Mouse (Mus musculus): Measurements from ENCODE around the gene Tmem82. TPM values are rescaled to one million over a fixed set of nuclear protein-coding genes. Genes with fewer than 3 reads are reported as not detected.
A peak's percentile ranks its signal among the peaks of the same experiment; 100 is the strongest.

Gene Tmem82
- total RNA-seq (2021) = 1 to 10 TPM; 3.1 to 3.2 TPM

GRCm38 (mm10) chr4:141618565-141619243, at the start of gene Tmem82:
Gene Tmem82 (minus strand): TSS chr4:141618633.
- DNase-seq = peak; percentile 79

DNA sequence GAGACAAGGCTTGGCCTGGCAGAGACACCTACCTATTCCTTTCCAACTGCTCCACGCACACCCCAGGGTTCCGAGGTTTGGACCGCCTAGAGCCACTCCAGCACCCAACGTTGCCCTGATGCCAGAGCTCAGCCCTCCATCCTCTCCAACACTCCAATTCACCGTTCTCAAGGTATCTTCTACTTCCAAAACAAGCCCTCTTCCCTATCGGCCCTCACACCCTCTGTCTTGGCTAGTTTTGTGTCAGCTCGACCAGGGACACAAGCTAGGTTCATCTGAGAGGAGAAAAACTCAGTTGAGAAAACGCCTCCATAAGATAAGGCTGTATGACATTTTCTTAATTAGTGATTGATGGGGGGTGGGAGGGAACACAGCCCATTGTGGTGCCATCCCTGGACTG, 46.4 kb upstream of the Tmem82 start, which contains the start of gene Plekhm2:
Gene Plekhm2 (minus strand): TSS at position 101 of the 400 bp plus-strand sequence.
- no peak for DNase-seq

DNA sequence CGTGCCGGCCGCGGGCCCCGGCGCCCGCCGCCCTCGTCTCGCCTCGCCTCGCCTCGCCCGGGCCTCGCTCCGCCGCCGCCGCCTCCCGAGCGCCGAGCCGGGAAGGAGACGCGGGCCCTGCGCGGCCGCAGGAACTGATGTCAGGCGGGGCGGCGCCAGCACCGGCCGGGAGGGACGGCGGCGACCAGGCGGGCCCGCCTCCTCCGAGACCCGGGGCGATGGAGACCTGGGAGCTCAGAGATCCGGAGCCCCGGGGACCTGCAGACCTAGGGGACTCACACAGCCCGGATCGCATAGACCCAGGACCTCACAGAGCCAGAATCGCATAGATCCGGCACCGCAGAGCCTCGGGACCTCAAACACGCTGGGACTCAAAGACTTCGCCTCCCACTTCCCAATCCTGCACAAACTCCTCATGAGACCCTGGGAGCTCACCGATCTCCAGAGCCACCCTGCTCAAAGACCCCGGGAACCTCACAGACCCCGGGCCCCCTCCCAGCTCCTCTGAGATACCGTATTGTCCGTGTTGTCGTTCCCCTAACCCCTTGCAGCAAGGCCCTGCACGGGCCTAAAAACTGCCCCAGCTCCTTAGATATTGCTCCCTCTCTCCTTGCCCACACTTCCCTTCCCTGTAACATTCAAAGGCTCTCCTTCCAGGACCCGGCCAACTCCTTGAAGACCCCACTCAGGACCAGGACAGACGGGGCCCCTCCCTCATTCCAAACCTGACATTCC, 45.7 kb upstream of the Tmem82 start:
- peak; percentile 81 for DNase-seq

DNA sequence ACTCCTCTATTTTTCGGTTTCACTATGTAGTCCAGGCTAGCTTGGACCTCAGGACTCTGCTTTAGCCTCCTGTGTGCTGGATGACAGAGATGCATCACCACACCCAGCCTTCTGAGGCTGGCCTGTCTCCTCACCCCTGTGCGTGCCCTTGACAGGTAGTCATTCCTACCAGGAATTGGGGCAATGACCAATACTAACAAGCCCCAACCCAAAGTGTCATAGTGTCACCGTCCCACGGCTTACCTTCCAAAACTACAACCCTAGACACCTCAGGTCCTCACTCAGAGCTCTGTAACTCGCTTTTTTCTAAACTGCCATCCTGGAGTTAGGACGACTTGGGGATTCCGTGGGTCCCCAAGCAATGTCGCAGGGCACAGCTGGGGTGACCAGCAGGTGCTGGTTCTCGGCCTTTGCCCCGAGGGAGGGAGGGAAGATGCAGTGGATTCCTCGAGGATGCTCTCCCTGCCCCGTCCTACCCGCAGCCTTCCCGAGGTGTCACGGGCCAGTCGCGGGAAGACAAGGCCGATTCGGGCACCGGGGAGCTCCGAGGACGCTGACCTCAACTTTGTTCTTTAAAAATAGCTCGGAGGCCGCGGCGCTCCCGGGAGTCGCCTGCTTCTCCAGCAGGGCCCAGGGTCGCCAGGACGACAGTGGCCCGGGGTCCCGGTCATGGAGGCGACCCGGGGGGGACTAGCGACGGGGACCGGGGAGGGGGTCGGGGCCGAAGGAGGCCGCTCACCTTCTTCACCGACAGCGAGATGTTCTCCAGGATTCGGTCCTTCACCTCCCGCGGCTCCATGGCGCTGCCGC, 44.9 kb upstream of the Tmem82 start:
- DNase-seq = peak; percentile 63

GRCm38 (mm10) chr4:141660884-141661283, 42.5 kb upstream of the Tmem82 start:
- DNase-seq = no peak

DNA sequence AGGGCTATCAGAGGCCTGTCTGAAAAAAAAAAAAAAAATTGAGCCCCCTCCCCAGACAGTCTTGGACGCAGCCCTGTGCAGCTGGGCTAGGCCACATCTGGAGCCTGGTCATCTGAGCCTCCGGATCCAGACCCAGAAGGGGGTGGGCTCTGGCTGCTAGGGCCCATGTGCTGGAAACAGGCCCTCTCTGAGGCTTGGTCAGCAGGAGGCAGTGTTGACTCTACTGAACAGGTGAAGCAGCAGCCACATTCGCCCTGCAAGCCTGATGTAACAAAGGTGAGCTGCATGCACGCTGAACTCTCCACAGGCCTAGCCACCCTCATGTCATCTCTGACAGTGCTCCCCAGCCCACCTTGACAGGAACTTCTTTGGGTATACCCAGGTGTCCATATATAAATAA, 41.3 kb upstream of the Tmem82 start:
- peak; percentile 53 for DNase-seq

GRCm38 (mm10) chr4:141658846-141659484, 40.5 kb upstream of the Tmem82 start:
- DNase-seq = no peak

DNA sequence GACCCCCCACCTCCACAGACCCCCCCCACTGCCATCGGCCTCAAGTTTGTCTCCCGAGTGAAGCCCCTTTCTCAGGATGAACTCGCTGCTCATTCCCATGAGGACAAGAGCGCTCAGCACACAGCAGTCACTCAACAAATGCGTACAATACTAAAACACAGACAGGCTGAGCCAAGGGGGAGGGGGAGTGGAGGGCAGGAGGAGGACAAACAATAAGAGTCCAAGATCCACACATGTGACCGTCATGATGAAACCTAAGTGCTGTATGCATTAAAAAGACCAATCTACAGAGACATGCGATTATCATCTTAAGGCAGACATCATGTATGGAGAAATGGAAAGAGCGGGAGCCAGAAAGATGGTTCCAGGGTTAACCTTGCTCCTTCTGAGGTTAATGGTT, 38.5 kb upstream of the Tmem82 start:
- DNase-seq = no peak

DNA sequence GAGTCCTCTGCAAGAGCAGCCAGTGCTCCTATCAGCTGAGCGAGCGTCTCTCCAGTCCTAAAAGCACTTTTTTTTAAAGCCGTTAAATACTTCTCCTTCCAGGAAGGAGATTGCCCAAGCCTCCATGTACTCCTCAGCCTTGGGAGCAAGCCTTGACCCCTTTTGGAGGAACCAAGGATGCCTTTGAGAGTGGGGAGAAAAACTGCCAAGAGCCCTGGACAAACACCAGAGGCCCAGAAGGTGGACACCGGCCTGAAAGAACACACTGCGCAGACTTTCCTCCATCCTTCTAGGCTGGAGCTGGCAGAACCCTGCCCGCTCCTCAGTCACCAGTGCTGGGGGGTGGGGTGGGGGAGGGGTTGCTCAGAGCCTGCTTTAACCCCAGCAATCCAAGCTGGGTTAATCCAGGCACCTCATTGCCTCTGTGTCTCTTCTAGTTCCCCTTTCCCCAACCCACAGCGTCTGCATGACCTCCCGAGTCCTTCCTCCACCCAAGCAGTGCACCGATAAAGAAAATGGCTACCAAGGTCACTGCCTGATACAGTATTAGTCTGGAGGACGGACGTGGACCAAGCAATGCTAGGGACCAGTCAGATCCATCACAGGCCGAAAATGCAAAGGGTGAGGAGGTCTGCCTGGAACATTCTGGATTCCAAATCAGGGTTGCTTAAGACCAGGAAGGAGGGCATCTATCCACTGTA, 37.6 kb upstream of the Tmem82 start:
- DNase-seq = no peak

- no peak for DNase-seq
Observed at GRCm38 (mm10) chr4:141654509-141654908, 36.1 kb upstream of the Tmem82 start.

DNA sequence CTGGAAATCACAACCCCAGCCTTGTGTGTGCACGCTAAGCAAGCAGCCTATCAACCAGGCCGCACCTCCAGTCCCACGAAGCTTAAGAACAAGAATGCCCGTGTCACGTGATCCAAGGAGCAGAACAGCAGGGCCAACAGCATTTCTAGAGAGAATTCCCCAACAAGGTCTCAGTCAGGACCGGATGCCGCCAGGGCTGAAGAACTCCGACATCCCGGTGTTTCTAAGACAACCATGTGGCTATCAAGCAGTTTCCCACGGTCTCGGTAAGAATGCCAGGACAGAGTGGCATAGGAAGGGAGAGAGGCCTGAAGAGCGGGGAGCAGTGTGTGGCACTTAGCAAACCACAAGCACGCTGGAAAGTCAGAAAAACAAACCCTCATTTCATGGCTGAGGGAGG, 35.4 kb upstream of the Tmem82 start:
- DNase-seq = no peak

- DNase-seq = no peak
Observed at GRCm38 (mm10) chr4:141653044-141653443, 34.6 kb upstream of the Tmem82 start.

- DNase-seq = no peak
Observed at GRCm38 (mm10) chr4:141651944-141652343, 33.5 kb upstream of the Tmem82 start.

DNA sequence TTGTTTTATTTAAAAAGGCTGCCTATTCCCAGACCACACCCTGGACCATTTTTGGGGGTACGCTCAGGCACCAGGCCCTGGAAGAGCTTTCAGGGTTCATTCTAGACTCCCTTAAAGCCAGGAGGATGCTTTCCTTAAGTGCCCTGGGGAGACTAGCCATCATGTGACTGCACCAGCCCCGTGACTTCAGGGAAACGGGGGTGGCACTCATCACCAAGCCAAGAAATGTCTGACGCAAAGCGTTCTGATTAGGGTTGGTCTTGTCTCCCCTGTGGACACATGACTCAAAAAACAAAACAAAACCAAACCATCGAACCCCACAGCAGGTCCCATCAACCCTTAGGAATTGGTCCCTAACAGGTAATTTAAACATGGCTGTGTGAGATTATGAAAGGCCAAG, 32.9 kb upstream of the Tmem82 start:
- DNase-seq = no peak

DNA sequence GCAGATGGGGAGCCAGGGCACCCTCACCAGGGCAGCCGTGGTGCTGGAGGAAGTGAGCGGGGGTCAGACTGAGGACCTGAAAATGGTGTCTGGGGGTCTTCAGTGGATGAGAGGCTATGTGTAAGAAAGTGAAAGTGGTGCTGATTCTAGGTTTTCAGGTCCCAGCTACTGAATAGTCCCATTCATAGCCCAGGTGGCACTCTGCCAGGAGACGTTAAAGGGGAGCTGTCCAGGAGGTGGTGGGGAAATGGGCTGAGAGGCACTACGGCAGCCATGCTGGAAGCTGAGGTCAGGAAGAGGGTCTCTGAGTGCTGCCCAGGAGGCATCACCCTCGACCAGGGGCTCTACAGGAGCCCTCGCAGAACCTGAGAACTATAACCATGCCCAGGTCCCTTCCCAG, 30.8 kb upstream of the Tmem82 start:
- peak; percentile 61 for DNase-seq

- no peak for DNase-seq
Observed at GRCm38 (mm10) chr4:141648262-141648661, 29.8 kb upstream of the Tmem82 start.

DNA sequence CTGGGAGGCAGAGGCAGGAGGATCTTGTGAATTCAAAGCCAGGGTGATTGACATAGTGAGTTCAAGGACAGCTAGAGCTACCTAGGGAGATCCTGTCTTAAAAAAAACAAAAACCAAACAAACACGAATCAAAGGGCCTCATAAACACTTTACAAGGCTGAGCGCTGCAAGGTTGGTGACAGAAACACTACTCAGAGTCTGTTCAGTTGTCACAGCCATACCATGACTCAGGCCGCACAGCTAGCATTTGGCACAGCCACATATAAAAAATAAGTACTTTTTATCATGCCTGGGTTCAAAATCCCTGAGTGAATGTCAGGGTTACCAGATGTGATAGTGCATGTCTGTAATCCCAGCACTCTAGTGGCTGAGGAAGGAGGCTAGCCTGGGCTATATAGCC, 28.8 kb upstream of the Tmem82 start:
- no peak for DNase-seq

DNA sequence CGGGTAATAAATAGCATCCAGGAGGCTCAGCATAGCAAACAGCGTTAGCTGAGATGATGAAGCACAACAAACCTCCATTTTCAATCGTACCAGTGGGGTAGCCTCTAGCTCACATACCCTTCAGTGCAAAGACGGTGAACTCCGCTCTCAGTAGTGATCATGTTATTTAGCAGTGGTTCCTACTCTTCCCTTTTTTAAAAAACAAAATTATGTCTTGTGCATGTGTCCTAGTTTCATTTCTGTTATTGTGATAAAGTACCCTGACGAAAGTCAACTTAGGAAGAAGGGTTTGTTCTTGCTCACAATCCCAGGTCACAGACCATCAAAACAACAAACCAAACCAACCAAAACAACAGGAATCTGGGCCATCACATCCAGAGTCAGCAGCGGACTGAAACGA, 27.6 kb upstream of the Tmem82 start:
- no peak for DNase-seq

DNA sequence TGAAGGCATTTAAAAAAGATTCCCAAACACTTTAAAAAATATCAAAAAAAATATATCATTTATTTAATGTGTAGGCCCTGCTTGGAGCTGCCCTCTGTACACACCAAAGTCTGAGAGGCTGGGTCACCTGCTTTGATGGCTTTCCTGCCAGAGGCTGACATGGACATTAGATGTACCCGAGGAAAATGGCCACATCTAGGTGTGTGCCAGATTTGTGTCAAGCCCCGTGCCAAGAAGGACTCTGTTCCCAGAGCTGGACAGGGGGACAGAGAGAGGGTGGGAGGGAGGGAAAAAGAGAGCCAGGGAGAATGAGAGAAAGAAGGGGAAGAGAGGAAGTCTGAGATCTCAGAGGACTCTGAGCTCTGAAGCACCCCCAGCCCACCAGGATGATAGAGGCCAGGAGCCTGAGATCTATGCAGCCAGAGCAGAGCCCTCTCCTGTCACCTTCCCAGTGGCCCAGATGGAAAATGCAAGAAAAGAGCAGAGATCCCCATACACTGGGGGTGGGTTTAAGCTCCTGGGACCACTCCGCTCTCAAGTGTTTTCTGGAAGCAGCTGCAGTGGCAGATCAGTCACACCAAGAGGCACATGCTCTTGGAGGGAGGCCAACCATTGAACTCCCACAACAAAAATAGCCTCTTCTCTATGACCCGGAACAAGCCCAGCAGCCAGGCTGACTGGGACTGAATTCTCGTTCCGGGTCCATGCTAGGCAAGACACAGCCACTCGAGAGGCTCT, 24.9 kb upstream of the Tmem82 start:
- peak; percentile 87 for DNase-seq

DNA sequence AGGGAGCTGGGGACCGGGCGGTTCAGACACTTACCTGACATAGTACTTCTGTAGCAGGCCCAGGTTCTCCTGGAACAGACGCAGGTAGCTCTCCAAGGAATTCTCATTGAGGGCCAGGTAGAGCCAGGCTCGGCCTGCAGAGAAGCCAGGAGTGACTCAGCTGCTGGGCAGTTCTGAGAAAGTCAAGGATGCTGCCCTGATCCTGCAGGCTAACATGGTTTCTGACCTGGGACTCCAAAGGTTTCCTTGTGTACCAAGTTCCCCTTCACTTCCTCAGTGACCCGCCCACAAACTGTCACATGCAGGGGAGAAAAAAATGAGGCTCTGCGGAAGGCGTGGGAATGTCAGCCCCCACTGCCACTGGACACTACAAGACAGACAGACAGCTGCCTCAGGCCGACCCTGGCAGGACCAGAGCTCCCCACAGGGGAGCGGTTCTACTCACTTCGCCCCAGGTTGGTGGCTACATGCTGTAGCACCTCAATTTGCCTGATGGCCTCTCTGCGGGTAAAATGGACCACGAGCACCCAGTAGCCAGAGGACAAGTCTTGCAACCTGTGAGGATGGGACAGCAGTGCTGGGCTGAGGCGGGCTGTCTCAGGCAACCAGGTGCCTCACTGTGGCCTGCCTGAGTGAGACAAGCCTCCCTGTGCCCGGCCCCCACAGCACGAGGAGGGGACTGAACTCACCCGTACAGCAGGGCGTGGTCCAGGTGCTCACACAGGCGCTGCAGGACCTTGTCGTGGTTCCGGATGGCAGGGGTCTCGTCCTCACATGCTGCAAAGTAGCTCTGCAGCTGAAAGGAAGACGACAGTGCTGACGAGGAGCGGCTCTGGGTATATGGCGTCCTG, 23.8 kb upstream of the Tmem82 start:
- DNase-seq = no peak

Measured in heart, postnatal 4 days (tissue).